Mouse (Mus musculus): ENCODE measurements around the gene Irx2.
A peak's percentile ranks its signal among the peaks of the same experiment; 100 is the strongest.

The Irx2 gene

DNA sequence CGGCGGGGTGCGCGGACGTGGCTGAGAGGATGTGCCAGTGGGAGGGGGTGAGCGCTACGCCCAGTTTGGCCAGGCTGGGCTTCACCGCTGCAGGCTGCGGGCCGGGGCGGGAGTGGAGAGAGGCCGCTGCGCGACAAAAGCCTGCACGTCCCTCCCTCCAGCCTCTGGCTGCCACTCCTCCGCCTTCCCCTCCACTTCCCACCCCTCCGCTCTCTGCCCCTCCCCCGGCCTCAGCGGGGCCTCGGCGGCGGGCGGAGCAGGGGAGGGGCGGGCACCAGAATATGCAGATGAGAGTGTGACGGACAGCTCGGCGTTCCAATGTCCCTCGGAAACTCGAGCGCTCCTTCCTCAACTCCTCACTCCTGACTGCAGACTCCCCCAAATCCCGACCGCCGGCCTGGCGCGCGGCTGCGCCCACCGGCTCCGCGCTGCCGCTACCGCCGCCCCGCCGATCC lies at the start of gene Irx2:
Gene Irx2 (plus strand): TSS at position 359 of the 455 bp plus-strand sequence.
- no peak for DNase-seq (ENCODE audit: extremely low read depth, low read depth, low spot score)

DNA sequence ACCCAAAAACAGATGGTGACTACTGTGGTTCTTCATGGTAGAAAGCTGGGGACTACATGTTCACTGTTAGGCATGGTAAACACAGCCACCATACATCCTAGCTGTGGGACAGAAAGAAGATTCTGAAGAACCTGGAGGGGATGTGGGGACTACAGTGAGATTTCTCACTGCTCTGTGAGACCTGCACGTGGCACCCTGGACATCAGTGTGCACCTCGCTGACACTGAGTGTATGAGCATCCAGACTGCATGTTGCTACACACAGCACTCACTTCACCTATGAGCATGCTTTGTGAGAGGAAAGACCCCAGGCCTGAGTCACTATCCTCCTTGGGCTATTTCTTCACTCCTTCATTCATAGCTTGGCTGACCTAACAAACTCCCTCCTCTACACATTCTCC lies 47.3 kb upstream of the Irx2 start:
- DNase-seq (ENCODE audit: extremely low read depth, low read depth, low spot score) = no peak

DNA sequence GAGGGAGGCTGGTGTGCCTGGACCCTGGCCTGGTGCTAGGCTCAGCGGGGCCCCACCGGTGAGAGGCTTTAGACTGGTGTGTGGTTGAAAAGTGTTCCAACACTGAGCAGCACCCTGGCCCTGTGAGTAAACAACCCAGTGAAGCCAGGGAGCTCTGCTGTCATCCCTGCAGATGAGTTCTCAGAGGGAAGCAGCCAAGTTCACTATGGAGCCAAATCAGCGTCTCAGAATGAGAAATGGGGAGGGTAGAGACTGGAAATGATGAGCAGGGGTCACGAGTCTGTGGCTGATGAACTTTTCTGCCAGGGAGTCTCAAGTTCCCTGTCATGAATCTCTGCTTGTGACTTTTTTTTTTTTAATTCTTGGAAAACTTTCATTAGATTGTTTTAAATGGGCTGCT lies 36.1 kb upstream of the Irx2 start:
- no peak for DNase-seq (ENCODE audit: extremely low read depth, low read depth, low spot score)

DNA sequence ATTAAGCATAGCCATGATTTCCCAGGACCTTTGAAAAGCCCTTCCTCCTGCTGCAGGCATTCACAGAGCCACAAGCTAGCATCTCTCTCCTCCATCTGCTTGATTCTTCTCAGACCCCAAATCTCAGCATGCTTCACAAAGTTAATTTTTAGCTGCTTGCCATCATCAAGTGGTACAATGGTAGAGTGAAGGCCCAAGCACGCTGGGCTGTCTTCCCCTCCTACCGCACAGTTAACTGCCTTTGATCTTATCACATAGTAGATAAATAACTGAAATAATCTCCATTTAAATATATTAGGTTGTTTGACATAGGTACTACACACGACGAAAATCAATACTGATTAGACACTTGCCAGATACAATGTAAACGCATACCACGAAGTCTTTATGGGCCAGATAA lies 35.3 kb upstream of the Irx2 start:
- no peak for DNase-seq (ENCODE audit: extremely low read depth, low read depth, low spot score)

DNA sequence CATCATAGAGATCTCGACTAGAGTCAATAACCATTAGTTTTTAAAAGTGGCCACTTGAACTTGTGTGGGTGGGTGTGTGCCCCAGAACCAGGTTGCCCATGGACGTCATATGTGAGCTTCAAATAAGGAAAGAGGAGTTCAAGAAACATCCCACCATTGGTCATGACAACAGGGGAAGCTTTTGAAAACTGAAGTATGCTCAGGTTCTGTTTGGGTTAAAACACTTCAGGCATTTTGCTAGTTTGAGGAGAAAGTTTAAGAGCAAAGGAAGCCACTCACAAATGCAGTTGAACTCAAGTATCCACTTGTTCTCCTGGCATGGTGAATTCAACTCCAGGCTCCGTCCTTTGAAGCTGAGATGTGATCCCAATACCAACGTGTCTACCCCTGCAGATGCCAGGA lies 34.9 kb upstream of the Irx2 start:
- no peak for DNase-seq (ENCODE audit: extremely low read depth, low read depth, low spot score)

DNA sequence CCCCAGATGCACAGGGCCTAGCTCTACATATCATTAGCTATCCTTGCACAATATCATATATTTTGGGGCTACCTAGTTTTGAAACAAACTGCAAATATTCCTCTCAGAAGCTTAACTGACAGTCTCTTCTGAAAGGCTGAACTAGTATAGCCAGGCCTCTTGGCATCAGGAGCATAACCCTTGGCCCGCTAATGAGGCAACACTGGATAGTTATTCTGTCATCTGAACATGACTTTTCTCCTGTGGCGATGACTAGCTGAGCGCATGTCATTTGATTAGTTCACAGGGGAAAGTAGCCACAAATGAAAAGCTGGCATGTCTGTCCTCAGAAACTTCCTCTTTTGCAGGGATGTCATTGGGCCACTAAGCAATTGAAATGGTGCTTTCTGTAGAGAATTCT lies 29.4 kb upstream of the Irx2 start:
- DNase-seq (ENCODE audit: extremely low read depth, low read depth, low spot score) = peak; percentile 57

DNA sequence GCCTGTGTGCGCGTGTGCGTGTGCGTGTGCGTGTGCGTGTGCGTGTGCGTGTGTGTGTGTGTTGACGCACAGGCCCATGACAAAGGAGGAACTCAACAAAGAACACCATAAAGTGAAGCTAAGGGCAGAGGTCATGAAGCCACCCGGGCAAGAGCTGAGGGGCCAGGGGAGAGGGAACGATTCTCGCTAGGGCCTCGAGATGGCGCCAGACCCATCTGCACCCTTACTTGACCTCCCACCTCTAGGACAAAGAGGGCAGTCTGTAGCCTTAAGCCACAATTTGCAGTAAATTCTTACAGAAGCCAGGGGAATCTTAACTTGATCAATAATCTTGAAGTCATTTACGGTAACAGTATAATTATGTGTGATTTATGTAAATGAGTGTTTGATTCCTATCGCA lies 19.9 kb upstream of the Irx2 start:
- DNase-seq (ENCODE audit: extremely low read depth, low read depth, low spot score) = no peak

DNA sequence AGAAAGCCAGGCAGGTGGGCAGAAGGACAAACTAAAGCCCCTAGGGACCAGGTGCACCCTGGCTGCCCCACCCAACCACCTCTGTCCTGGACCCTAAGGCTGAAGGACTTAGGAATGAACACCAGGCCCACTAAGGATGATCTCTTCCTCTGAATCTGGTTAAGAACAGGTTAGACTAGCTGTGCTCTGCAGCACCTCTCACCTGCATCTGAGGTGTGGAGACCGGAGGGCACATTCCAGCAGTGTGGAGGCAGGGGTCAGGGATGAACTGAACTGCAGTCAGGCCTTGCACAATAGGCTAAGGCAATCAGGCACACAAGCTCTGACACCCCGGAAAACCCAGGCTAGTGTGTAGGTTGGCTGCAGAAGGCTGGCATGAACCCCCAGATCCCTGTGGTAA lies 18.3 kb upstream of the Irx2 start:
- peak; percentile 94 for DNase-seq (ENCODE audit: extremely low read depth, low read depth, low spot score)

DNA sequence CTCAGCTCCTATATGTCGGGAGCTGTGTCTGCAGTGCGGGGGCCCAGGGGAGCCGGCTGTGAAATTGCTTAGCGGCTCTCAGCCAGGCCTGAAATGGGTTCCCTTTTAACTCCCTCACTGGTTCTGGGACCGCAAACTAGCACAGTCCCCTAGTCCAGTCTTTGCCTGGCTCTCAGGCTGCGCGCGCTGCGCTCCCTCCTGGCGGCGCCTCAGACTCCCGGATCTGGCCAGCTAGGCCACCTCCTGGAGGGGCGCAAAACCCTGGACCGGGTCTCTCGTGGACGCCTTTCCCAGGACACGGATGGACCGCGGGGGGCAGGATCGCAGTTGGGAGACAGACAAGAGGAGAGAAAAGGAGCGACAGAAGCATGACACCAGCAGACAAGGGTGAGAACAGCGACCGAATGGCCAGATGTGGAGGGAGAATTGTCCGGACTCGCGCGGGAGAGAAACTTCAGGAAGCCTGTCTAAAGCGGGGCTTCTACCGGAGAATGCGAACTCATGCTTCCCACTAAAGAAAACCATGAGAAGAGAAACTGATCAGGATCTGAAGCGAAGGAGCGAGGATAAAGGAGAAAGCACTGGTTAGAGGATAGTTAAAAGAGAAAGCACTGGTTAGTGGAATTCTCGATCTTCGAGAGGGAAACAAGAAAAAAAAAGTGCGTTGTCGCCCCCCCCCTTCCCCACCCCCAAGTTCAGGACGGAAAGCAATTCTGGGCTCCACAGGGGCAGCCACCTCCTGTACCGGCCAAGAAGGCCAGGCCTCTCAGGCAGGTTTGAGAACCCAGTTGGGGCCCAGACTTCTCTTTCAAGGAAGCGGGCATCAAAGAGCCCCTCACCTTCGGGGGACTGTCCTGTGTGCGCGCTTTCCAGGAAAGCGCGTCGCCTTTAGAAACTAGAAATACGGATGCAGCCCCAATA lies 4.4 kb upstream of the Irx2 start:
- DNase-seq (ENCODE audit: extremely low read depth, low read depth, low spot score) = no peak

DNA sequence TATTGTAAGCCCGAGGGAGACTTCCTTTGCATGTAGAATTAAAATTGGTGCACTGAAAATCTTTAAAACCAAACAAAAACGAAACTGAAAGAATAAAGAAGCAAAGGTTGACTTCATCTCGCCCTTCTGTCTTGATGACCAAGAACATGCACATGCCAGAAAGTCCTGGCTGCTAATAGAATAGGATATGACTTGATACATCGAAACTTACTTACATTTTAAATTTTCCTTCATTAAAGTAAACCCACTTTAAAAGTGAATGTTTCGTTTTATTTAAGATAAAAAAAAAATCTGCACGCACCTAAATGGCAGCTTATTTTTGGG lies 3.8 kb upstream of the Irx2 start:
- no peak for DNase-seq (ENCODE audit: extremely low read depth, low read depth, low spot score)

DNA sequence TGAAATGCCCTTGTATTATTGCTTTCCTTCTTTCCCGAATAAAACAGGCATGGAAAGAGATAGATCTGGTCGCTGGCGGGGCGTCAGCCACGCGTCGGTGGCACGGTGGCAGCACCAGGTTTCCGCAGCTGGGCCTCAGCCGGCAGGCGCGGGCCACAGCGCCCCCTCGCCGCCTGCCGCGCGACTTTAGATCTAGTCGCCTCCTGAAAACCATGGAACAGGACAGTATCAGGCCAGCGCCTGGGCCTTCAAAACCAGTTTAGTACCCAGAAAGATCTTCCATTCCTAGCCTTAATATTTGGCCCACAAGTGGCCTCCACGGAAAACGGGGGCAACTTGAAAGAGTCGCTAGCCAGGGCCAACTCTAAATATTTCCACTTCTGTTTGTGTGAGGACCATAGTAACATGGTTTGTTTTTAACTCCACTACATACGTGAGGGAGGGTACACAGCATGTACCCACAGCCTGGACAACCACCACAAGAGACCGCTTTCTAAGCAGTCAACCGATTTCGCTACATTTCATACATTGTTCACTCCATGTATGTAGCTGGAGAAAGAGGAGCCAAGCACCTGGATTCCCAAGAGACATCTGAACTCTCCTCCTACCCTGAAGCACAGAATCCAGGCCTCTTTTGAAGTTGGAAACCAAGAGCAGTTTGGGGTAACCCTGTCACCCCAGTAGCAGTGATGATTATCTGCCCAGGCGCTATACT lies 3.2 kb upstream of the Irx2 start:
- DNase-seq (ENCODE audit: extremely low read depth, low read depth, low spot score) = no peak

DNA sequence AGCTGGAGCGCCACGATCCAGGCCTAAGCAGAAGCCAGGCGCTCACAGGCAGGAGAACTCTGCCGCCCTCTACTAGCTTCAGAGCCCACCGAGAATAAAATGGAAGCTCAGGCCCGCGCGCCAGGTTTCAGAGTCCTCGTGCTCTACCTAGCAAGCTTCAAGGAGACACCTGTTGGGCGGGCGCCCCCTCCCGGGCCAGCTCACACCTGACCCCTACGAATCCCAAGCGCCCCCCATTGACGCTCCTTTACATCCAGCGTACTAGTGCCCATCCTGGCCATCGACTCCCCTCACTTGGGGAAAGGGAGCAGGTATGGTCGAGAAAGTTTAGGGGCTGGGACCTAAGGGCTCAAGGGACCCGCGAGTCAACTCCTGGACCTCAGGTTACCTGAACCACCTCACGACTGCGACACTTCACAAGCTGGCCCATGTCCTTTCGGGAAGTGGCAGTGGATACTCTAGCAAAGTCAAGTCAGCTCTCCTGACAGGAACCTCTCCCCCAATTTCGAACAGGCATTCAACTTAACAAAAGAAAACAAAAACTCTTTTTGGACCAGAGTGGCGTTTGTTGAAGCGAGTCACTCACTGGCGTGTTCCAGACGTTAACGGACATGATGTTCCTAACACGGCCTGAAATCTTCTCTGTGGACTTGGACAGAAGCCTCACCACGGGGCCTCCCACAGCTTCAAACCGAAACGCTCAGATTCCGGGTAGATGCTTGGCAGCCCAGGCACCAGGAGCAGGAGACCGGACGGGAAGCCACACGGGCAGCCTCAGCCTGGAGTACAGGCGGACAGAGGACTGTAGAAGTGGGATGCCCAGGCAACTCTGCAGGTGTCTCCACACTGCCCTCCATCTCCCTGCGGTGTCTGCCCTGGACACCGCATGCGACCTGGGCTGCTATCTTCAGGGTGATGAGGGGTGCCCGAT lies 964 bp upstream of the Irx2 start:
- DNase-seq (ENCODE audit: extremely low read depth, low read depth, low spot score) = no peak

DNA sequence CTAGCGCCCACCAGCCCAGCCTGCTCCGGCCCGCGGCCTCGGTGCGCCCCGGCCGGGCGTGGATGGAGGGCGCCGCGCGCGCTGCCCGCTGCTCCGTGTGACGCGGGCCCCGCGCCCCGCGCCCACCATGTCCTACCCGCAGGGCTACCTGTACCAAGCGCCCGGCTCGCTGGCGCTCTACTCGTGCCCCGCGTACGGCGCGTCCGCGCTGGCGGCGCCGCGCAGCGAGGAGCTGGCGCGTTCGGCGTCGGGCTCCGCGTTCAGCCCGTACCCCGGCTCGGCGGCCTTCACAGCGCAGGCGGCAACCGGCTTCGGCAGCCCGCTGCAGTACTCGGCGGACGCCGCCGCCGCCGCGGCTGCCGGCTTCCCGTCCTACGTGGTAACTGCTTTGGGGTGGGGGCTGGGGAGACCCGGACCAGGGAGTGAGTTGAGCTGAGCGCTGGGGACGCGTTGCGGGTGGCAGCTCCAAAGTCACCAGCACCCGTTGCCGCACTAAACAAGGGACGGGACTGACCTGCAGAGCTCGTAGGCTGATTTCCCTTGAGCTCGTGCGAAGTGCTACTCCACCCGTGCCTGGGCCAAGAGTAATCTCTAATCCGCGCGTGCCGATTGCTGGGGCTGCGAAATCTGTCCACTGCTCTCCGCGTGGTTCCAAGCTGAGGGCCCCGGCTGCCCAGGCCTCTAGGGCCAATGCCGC lies 463 bp downstream of the Irx2 start:
- DNase-seq (ENCODE audit: extremely low read depth, low read depth, low spot score) = no peak

DNA sequence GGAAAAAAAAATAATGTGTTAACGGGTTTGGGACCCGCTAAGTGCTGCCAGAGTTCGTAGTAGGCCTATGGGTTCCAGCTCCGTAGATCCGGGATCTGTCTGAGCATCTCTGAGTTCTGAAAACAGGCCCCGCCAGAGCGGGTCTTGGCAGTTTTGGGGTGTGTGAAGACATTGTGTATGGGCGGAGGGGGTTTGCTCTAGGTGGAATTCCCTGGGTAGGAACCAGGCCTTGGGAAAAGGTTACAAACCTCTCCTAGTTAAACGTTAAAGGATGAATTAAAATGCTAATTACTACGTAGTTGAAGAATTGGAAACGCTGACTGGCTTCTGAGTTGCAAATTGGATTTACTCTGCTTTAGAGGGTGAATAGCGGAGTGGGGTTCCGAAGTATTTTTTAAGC lies 1.2 kb downstream of the Irx2 start:
- no peak for DNase-seq (ENCODE audit: extremely low read depth, low read depth, low spot score)

DNA sequence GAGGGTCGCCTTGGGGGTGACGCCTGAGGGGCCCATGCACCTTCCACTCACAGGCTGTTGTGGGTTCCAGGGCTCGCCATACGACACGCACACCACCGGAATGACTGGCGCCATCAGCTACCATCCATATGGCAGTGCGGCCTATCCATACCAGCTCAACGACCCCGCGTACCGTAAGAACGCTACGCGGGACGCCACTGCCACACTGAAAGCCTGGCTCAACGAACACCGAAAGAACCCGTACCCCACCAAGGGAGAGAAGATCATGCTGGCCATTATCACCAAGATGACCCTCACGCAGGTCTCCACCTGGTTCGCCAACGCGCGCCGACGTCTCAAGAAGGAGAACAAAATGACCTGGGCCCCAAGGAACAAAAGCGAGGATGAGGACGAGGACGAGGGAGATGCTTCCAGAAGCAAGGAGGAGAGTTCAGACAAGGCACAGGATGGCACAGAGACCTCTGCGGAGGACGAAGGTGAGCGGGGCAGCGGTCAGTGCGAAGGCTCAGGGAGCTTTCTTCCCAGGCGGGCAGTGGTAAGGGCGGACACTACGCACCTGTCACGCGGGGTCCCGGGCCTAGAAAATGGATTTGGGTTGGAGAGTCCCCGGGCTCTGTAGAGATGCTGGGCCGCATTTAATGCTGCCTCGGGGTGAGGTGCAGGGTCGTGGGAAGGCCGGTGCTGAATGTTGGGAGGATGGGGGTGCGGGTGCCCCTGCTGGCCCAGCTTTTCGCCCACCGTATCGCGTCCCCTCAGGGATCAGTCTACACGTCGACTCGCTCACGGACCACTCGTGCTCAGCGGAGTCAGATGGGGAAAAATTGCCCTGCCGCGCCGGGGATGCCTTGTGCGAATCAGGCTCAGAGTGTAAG lies 2.1 kb downstream of the Irx2 start:
- DNase-seq (ENCODE audit: extremely low read depth, low read depth, low spot score) = no peak

DNA sequence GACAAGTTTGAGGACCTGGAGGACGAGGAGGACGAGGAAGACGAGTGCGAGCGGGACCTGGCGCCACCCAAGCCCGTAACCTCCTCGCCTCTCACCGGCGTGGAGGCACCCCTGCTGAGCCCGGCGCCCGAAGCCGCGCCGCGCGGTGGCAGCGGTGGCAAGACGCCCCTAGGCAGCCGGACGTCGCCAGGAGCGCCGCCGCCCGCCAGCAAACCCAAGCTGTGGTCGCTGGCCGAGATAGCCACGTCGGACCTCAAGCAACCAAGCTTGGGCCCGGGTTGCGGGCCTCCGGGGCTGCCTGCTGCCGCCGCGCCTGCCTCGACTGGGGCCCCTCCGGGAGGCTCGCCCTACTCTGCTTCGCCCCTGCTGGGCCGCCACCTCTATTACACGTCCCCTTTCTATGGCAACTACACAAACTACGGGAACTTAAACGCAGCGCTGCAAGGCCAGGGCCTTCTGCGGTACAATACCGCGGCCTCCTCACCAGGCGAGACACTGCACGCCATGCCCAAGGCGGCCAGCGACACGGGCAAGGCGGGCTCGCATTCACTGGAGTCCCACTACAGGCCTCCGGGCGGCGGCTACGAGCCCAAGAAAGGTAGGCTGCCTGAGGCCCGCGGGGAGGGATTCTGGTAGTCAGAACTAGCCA lies 2.9 kb downstream of the Irx2 start:
- no peak for DNase-seq (ENCODE audit: extremely low read depth, low read depth, low spot score)

DNA sequence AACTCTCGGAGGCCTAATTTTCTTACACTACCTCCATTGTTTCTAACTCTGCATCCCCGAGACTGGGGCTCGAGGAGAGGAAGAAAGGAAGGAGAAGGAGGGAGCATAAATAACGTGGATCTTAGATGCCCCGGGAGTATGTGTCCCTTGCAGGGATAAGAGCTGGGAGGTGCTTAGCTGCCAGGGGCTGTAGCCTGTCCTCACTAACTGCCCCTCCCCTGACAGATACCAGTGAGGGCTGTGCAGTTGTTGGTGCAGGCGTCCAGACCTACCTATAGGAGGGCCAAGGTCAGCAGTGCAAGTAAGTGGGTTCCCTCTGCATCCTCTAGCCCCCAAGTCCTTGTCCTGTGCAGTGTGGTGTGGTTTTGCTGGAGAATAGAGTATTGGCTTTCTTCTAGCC lies 3.7 kb downstream of the Irx2 start:
- DNase-seq (ENCODE audit: extremely low read depth, low read depth, low spot score) = no peak

DNA sequence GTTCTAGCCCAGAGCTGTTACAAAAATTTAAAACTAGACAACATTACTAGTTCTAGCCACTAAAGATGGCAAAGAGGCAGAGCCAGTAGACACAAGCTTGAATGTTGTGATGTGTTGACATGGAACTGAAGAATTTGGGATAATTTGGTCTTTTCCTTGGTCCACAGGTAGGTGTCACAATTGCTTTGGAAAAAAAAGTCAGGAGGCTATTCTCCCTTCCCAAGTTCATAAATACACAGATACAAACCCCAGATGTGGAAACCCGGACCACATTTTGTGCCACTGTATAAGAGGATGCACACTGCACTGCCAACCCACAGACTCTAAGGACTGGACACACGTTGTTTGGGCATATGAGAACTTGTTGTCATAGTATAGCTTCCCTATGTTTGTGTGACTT lies 4.5 kb downstream of the Irx2 start:
- DNase-seq (ENCODE audit: extremely low read depth, low read depth, low spot score) = no peak

DNA sequence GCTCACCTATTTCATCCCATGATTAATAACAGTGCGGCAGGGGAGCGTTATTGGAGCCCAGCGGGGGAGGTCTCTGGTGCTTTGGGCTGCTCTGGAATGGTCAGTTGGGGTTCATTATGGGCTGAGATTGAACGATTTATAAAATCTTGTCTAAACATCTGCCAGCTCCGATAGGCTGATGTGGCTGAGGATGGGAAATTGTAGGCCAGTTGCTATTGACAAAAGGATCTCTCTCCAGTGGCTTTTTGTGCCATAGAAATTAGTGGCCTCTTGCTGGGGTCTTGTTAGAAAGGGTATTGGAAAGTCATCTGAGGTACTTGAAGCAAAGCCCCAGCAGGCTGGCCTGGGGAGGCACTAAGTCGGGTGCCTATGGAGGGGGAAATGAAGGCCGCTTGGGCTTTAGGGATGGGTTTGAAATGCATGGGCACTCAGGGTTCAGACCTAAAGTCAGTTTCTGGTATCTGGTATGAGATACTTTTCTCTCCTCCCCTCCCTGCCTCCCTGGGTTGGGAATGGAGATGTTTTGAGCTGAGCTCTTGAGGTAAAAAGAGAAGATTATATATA lies 6.2 kb downstream of the Irx2 start:
- no peak for DNase-seq (ENCODE audit: extremely low read depth, low read depth, low spot score)

Measured in fat pad, adult 2 months (tissue).